Mouse (Mus musculus): ENCODE measurements around the gene Otop2.

GRCm38 (mm10) chr11:115278176-115278575, 28.8 kb upstream of the Otop2 start:
- TF ChIP-seq EP300 (IDR thresholded peaks at IDR 0.05) = no peak
- no peak for TF ChIP-seq CTCF (IDR thresholded peaks at IDR 0.05)

All from lung, postnatal 0 days (tissue).